Mouse (Mus musculus): Measurements from ENCODE around the gene Vmn2r90. TPM values are rescaled to one million over a fixed set of nuclear protein-coding genes. Genes with fewer than 3 reads are reported as not detected.

Gene Vmn2r90
- total and polyA plus RNA-seq, 3 experiments: not detected

- no peak for DNase-seq (ENCODE audit: low read depth, low spot score)
- peaks cover 0 to 6% of the 10 kb centered on the region in 2 experiments; a peak in 2 of 4 replicates for H3K4me1 ChIP-seq (ENCODE audit: control insufficient read depth in 1 of 2, insufficient read depth in 2 of 2, low read length in 2 of 2)
- no peaks in the 10 kb centered on the region for H3K9me3 ChIP-seq (replicated peaks; ENCODE audit: insufficient read depth, low read length)
- no peak overlapping the region for H3K4me3 ChIP-seq (ENCODE audit: control insufficient read depth in 1 of 2, insufficient read depth in 1 of 2, low read depth in 2 of 2, low read length in 2 of 2)
- no peaks in the 10 kb centered on the region for H3K79me2 ChIP-seq (ENCODE audit: control insufficient read depth, insufficient read depth, low read length, poor library complexity)
- TF ChIP-seq ZKSCAN1 (IDR thresholded peaks at IDR 0.05; ENCODE audit: low read depth, low read length) (no peak), TCF12 (IDR thresholded peaks at IDR 0.05; ENCODE audit: low read depth, low read length) (no peak), CHD2 (IDR thresholded peaks at IDR 0.05; ENCODE audit: low read length) (no peak), BHLHE40 (IDR thresholded peaks at IDR 0.05; ENCODE audit: borderline replicate concordance, low read depth, low read length) (no peak), RAD21 (IDR thresholded peaks at IDR 0.05; ENCODE audit: low read depth, low read length) (no peak), TAL1 (IDR thresholded peaks at IDR 0.05; ENCODE audit: low read length) (no peak)
- no peaks in the 10 kb centered on the region; a peak in 1 of 4 replicates for H3K36me3 ChIP-seq (ENCODE audit: control insufficient read depth in 1 of 2, insufficient read depth in 2 of 2, low read length in 2 of 2)
- no peaks in the 10 kb centered on the region for H3K27me3 ChIP-seq (ENCODE audit: control insufficient read depth in 1 of 2, insufficient read depth in 2 of 2, low read length in 2 of 2)
- H3K9ac ChIP-seq (ENCODE audit: control insufficient read depth, low read depth, low read length, poor library complexity, severe bottlenecking): no peak overlapping the region
- H3K27ac ChIP-seq (ENCODE audit: control insufficient read depth, low read depth, low read length): no peak overlapping the region
Observed at GRCm38 (mm10) chr17:17655829-17656176, 47.7 kb upstream of the Vmn2r90 start.

GRCm38 (mm10) chr17:17678781-17679180 is 24.8 kb upstream of the Vmn2r90 start:
- Histone ChIP-seq H3K27ac (ENCODE audit: control insufficient read depth, low read depth, low read length) (no peak overlapping the region), H3K4me3 (ENCODE audit: control insufficient read depth in 1 of 2, insufficient read depth in 1 of 2, low read depth in 2 of 2, low read length in 2 of 2) (no peak overlapping the region), H3K79me2 (ENCODE audit: control insufficient read depth, insufficient read depth, low read length, poor library complexity) (no peaks in the 10 kb centered on the region), H3K9ac (ENCODE audit: control insufficient read depth, low read depth, low read length, poor library complexity, severe bottlenecking) (no peak overlapping the region), H3K36me3 (ENCODE audit: control insufficient read depth in 1 of 2, insufficient read depth in 2 of 2, low read length in 2 of 2) (no peaks in the 10 kb centered on the region), H3K4me1 (ENCODE audit: control insufficient read depth in 1 of 2, insufficient read depth in 2 of 2, low read length in 2 of 2) (no peaks in the 10 kb centered on the region), H3K27me3 (ENCODE audit: control insufficient read depth in 1 of 2, insufficient read depth in 2 of 2, low read length in 2 of 2) (no peaks in the 10 kb centered on the region), H3K9me3 (replicated peaks; ENCODE audit: insufficient read depth, low read length) (no peaks in the 10 kb centered on the region)
- TF ChIP-seq NRF1 (IDR thresholded peaks at IDR 0.05; ENCODE audit: insufficient read depth, low read depth, low read length, poor library complexity, severe bottlenecking) (no peak), SMC3 (IDR thresholded peaks at IDR 0.05; ENCODE audit: low read depth, low read length) (no peak), MAFK (IDR thresholded peaks at IDR 0.05; ENCODE audit: borderline replicate concordance, low read depth, low read length) (no peak), TCF12 (IDR thresholded peaks at IDR 0.05; ENCODE audit: low read depth, low read length) (no peak), CTCF (IDR thresholded peaks at IDR 0.05 in 2 of 3, conservative IDR thresholded peaks at IDR 0.05 in 1 of 3; ENCODE audit: control insufficient read depth in 1 of 3, insufficient read depth in 1 of 3, low read depth in 2 of 3, low read length in 3 of 3, poor library complexity in 1 of 3, severe bottlenecking in 1 of 3) (no peak), MAX (IDR thresholded peaks at IDR 0.05; ENCODE audit: low read length) (no peak), USF1 (IDR thresholded peaks at IDR 0.05; ENCODE audit: low read depth, low read length) (no peak), TAL1 (IDR thresholded peaks at IDR 0.05; ENCODE audit: low read length) (no peak), UBTF (IDR thresholded peaks at IDR 0.05; ENCODE audit: borderline replicate concordance, insufficient read depth, low read depth, low read length) (no peak), POLR2A (IDR thresholded peaks at IDR 0.05; ENCODE audit: control insufficient read depth in 1 of 2, insufficient read depth in 1 of 2, low read depth in 1 of 2, low read length in 2 of 2, poor library complexity in 1 of 2) (no peak), BHLHE40 (IDR thresholded peaks at IDR 0.05; ENCODE audit: borderline replicate concordance, low read depth, low read length) (no peak), ELF1 (IDR thresholded peaks at IDR 0.05; ENCODE audit: low read depth, low read length) (no peak), CHD1 (IDR thresholded peaks at IDR 0.05; ENCODE audit: low read depth, low read length) (no peak), JUND (IDR thresholded peaks at IDR 0.05; ENCODE audit: low read depth, low read length) (no peak), NELFE (IDR thresholded peaks at IDR 0.05; ENCODE audit: low read depth, low read length) (no peak), ZNF384 (IDR thresholded peaks at IDR 0.05; ENCODE audit: low read depth, low read length) (no peak), GABPA (IDR thresholded peaks at IDR 0.05; ENCODE audit: low read depth, low read length) (no peak), MYB (IDR thresholded peaks at IDR 0.05; ENCODE audit: low read depth, low read length) (no peak), POLR2AphosphoS5 (IDR thresholded peaks at IDR 0.05; ENCODE audit: borderline replicate concordance, low read depth, low read length) (no peak)
- DNase-seq (ENCODE audit: low read depth, low spot score): no peak
